Mouse (Mus musculus): Measurements from ENCODE around the gene Gm17332. TPM values are rescaled to one million over a fixed set of nuclear protein-coding genes. Genes with fewer than 3 reads are reported as not detected.
"Not testable (repeated sequence)": the region's sequence is repeated elsewhere in the genome, so short reads cannot be mapped to it uniquely, and the experiment has no call there.

Gene Gm17332
- polyA plus RNA-seq (2016; fragmentation: Nextera tagmentation; extraction: Ambion mirVana): not detected in 2 replicates

GRCm38 (mm10) chr11:31182362-31182761, at the start of gene Gm17332:
Gm17332 (minus strand) TSS chr11:31182462.
- Histone ChIP-seq H3K4me2 (no peak within 1 kb of the TSS), H3K4me3 (no peak within 1 kb of the TSS), H3K9ac (no peak within 1 kb of the TSS), H3K9me3 (replicated peaks) (no peaks in the 10 kb centered on the region; the same call in 1 of the 2 replicates), H3K27me3 (replicated peaks) (no peaks in the 10 kb centered on the region), H3K36me3 (no peaks in the 10 kb centered on the region), H3K4me1 (no peaks in the 10 kb centered on the region), H3K27ac (no peak within 1 kb of the TSS)
- no peak for ATAC-seq

GRCm38 (mm10) chr11:31229966-31230365, 47.7 kb upstream of the Gm17332 start:
- no peaks in the 10 kb centered on the region for H3K9me3 ChIP-seq (replicated peaks)
- no peak overlapping the region for H3K4me2 ChIP-seq
- no peak overlapping the region for H3K27ac ChIP-seq
- no peaks in the 10 kb centered on the region for H3K4me1 ChIP-seq
- no peaks in the 10 kb centered on the region for H3K27me3 ChIP-seq (replicated peaks)
- no peak overlapping the region for H3K9ac ChIP-seq
- H3K4me3 ChIP-seq: no peak overlapping the region
- WGBS (ENCODE audit: insufficient replicate concordance): 36% methylated on average over 4 of the region's 4 CpGs
- ATAC-seq: no peak
- no peaks in the 10 kb centered on the region for H3K36me3 ChIP-seq

GRCm38 (mm10) chr11:31225359-31225758, 43.1 kb upstream of the Gm17332 start:
- H3K36me3 ChIP-seq: no peaks in the 10 kb centered on the region
- no peak overlapping the region for H3K9ac ChIP-seq
- no peak for ATAC-seq
- no peaks in the 10 kb centered on the region for H3K9me3 ChIP-seq (replicated peaks)
- no peak overlapping the region for H3K4me2 ChIP-seq
- H3K4me1 ChIP-seq: no peaks in the 10 kb centered on the region
- WGBS (ENCODE audit: insufficient replicate concordance): 73% methylated on average over 1 of the region's 1 CpGs
- H3K27me3 ChIP-seq (replicated peaks): no peaks in the 10 kb centered on the region
- H3K27ac ChIP-seq: no peak overlapping the region
- no peak overlapping the region for H3K4me3 ChIP-seq

- Histone ChIP-seq H3K27ac (no peak overlapping the region), H3K36me3 (no peaks in the 10 kb centered on the region), H3K4me2 (no peak overlapping the region), H3K4me3 (no peak overlapping the region), H3K4me1 (no peaks in the 10 kb centered on the region), H3K27me3 (replicated peaks) (no peaks in the 10 kb centered on the region), H3K9ac (no peak overlapping the region), H3K9me3 (replicated peaks) (no peaks in the 10 kb centered on the region)
- ATAC-seq: no peak
Measured at GRCm38 (mm10) chr11:31218009-31218408, 35.7 kb upstream of the Gm17332 start.

GRCm38 (mm10) chr11:31195621-31196363, 13.5 kb upstream of the Gm17332 start:
- Histone ChIP-seq H3K9me3 (replicated peaks) (no peaks in the 10 kb centered on the region), H3K27ac (no peak overlapping the region), H3K4me1 (no peaks in the 10 kb centered on the region), H3K4me2 (no peak overlapping the region), H3K4me3 (no peak overlapping the region), H3K9ac (no peak overlapping the region), H3K36me3 (no peaks in the 10 kb centered on the region), H3K27me3 (replicated peaks) (no peaks in the 10 kb centered on the region)
- no peak for ATAC-seq
- WGBS (ENCODE audit: insufficient replicate concordance): 66% methylated on average over 3 of the region's 3 CpGs

- ATAC-seq: no peak
- H3K9me3 ChIP-seq (replicated peaks): no peaks in the 10 kb centered on the region
- no peak overlapping the region for H3K4me2 ChIP-seq
- H3K27me3 ChIP-seq (replicated peaks): no peaks in the 10 kb centered on the region
- H3K4me3 ChIP-seq: no peak overlapping the region
- no peak overlapping the region for H3K27ac ChIP-seq
- H3K36me3 ChIP-seq: no peaks in the 10 kb centered on the region
- 65% methylated on average over 2 of the region's 2 CpGs for WGBS (ENCODE audit: insufficient replicate concordance)
- H3K4me1 ChIP-seq: no peaks in the 10 kb centered on the region
- H3K9ac ChIP-seq: no peak overlapping the region
Measured at GRCm38 (mm10) chr11:31194761-31195160, 12.5 kb upstream of the Gm17332 start.

GRCm38 (mm10) chr11:31170052-31170646, 12.1 kb downstream of the Gm17332 start:
- WGBS (ENCODE audit: insufficient replicate concordance): 12% methylated on average over 4 of the region's 4 CpGs

GRCm38 (mm10) chr11:31169161-31170051, 12.9 kb downstream of the Gm17332 start:
- peak overlapping the region; percentile 63 for H3K4me2 ChIP-seq
- peak overlapping the region; percentile 43 for H3K4me3 ChIP-seq
- no peaks in the 10 kb centered on the region for H3K36me3 ChIP-seq
- peak; percentile 72 for ATAC-seq
- WGBS (ENCODE audit: insufficient replicate concordance): 6% methylated on average over 20 of the region's 21 CpGs
- no peak overlapping the region for H3K27ac ChIP-seq
- no peak overlapping the region for H3K9ac ChIP-seq
- peaks cover 6% of the 10 kb centered on the region; the same call in 1 of the 2 replicates for H3K4me1 ChIP-seq
- H3K27me3 ChIP-seq (replicated peaks): peaks cover 6% of the 10 kb centered on the region; the same call in 1 of the 2 replicates
- H3K9me3 ChIP-seq (replicated peaks): no peaks in the 10 kb centered on the region

More at GRCm38 (mm10) chr11:31170052-31170646, 12.1 kb downstream of the Gm17332 start:
- Histone ChIP-seq H3K4me3 (no peak overlapping the region), H3K9me3 (replicated peaks) (no peaks in the 10 kb centered on the region), H3K27me3 (replicated peaks) (peaks cover 6% of the 10 kb centered on the region; the same call in 1 of the 2 replicates), H3K9ac (no peak overlapping the region), H3K36me3 (no peaks in the 10 kb centered on the region), H3K4me2 (peak overlapping the region; percentile 63), H3K4me1 (peaks cover 6% of the 10 kb centered on the region; the same call in 1 of the 2 replicates), H3K27ac (no peak overlapping the region)
- peak; percentile 68 for ATAC-seq

GRCm38 (mm10) chr11:31168831-31169160, 13.5 kb downstream of the Gm17332 start:
- H3K9me3 ChIP-seq (replicated peaks): no peaks in the 10 kb centered on the region
- WGBS (ENCODE audit: insufficient replicate concordance): 18% methylated on average over 2 of the region's 2 CpGs
- H3K36me3 ChIP-seq: no peaks in the 10 kb centered on the region
- peak overlapping the region; percentile 63 for H3K4me2 ChIP-seq
- no peak overlapping the region for H3K9ac ChIP-seq
- ATAC-seq: no peak
- no peak overlapping the region for H3K27ac ChIP-seq
- no peak overlapping the region; the same call in 1 of the 2 replicates for H3K4me3 ChIP-seq
- H3K4me1 ChIP-seq: peaks cover 6% of the 10 kb centered on the region; the same call in 1 of the 2 replicates
- peaks cover 6% of the 10 kb centered on the region; the same call in 1 of the 2 replicates for H3K27me3 ChIP-seq (replicated peaks)

- H3K4me2 ChIP-seq: no peak overlapping the region
- no peaks in the 10 kb centered on the region for H3K9me3 ChIP-seq (replicated peaks)
- ATAC-seq: no peak
- WGBS (ENCODE audit: insufficient replicate concordance): 67% methylated on average over 3 of the region's 3 CpGs
- H3K27ac ChIP-seq: no peak overlapping the region
- no peaks in the 10 kb centered on the region for H3K36me3 ChIP-seq
- no peaks in the 10 kb centered on the region for H3K27me3 ChIP-seq (replicated peaks)
- no peak overlapping the region for H3K9ac ChIP-seq
- H3K4me3 ChIP-seq: no peak overlapping the region
- H3K4me1 ChIP-seq: no peaks in the 10 kb centered on the region
Measured at GRCm38 (mm10) chr11:31157021-31157420, 25.2 kb downstream of the Gm17332 start.

GRCm38 (mm10) chr11:31138394-31138793, 43.9 kb downstream of the Gm17332 start:
- 25% methylated on average over 1 of the region's 1 CpGs for WGBS (ENCODE audit: insufficient replicate concordance)
- ATAC-seq; H3K9me3 ChIP-seq (replicated peaks): not testable (repeated sequence)

GRCm38 (mm10) chr11:31134824-31135223, 47.4 kb downstream of the Gm17332 start:
- H3K4me2 ChIP-seq; H3K9ac ChIP-seq; H3K9me3 ChIP-seq (replicated peaks); H3K27me3 ChIP-seq (replicated peaks); H3K4me1 ChIP-seq; H3K4me3 ChIP-seq; H3K36me3 ChIP-seq; H3K27ac ChIP-seq; ATAC-seq: not testable (repeated sequence)
- WGBS (ENCODE audit: insufficient replicate concordance): 61% methylated on average over 1 of the region's 1 CpGs

More at GRCm38 (mm10) chr11:31138394-31138793, 43.9 kb downstream of the Gm17332 start:
- not testable (repeated sequence) for H3K27me3 ChIP-seq (replicated peaks); H3K9ac ChIP-seq; H3K4me2 ChIP-seq; H3K4me3 ChIP-seq; H3K27ac ChIP-seq; H3K4me1 ChIP-seq; H3K36me3 ChIP-seq

Data from liver, embryonic 12.5 days (tissue).